Mouse (Mus musculus) liver, embryonic 14.5 days (tissue): ENCODE results near the gene Ccdc7a.

Experiments
- CTCF ChIP-seq: IDR thresholded peaks from 2 replicates; pipeline ENCODE4 v1.5.1; 2016; ENCODE audit warnings: antibody characterized with exemption, low read depth, control low read depth
- EP300 ChIP-seq: IDR thresholded peaks from 2 replicates; pipeline ENCODE4 v1.6.1; 2016; ENCODE audit warnings: antibody characterized with exemption, low read depth

DNA sequence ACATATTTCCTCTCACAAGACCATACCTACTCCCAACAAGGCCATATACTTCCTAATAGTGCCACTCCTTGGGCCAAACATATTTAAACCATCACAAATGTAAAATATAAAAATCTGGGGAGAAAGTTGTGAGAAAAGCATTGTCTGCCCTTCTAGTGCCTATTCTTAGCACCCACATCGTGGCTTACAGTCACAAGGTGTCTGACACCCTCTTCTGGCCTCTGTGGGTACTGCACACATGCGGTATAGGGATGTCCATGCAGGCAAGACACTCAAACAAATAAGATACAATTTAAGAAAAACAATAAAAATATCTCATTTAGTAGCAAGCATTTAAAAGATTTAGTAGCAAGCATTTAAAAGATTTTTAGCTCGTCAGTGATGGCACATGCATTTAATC lies 356.1 kb downstream of the Ccdc7a start:
- TF ChIP-seq EP300, result no peak
- peak; percentile 88 for TF ChIP-seq CTCF
